Mouse (Mus musculus) spleen, postnatal 4 days (tissue): ENCODE data around the gene Clec4d.

Source experiments
- DNase-seq, 2 experiments: peaks; one replicate each; pipeline ENCODE4 v3.0.0; 2022; ENCODE audit warnings: low spot score in 2 of 2

Clec4d gene

GRCm38 (mm10) chr6:123308033-123308432 lies 46.1 kb downstream of the Clec4d start, which contains the start of gene Vmn2r19:
Vmn2r19 (plus strand) TSS chr6:123308333.
- DNase-seq: no peak
